Mouse (Mus musculus) cerebellum, adult 18-20 months (tissue): ENCODE measurements around the gene Olfr155.

Experiments
- DNase-seq, 2 experiments: peaks; one replicate each; pipeline ENCODE4 v3.0.0; 2021

Olfr155 gene

DNA sequence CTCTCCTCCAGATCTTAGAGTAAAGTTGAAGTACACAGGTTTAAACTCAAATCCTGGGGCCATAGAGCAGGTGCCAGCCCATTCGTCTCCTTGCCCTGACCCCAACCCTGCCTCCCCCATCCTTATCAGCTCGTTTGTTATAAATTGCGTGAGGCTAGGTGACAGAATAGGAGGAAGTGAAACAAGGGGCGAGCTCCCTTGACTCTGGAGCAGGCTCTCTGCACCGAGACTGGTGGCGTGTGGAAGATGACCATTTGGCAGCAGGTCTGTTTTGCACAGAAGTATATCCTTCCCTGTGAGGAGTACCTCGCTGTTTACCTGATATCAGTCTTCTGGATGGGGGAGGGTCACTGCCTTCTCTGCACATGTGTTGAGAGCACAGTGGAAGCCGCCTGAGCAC is 47.8 kb downstream of the Olfr155 start:
- DNase-seq = no peak

DNA sequence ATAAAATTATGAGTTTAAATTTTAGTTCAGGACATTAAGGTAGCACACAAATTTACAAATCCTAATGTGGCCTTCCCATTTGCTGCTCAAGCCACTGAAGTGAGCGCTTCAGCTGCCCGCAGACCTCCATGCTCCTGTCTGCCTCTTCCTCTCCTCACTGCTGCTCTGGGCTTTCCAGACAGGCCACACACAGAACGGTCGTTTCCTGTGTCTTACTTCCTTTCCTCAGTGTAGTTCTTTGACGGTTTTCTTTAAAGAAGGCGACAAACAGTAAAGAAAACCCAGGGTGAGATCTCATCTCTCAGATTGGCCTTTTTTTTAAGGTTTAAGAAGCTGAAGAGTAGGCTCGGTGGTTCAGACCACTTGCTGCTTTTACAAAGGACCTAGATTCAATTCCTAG is 52.3 kb downstream of the Olfr155 start:
- DNase-seq = no peak

- peak; percentile 28 to 44 for DNase-seq
Measured at GRCm38 (mm10) chr4:43906443-43906842, 55.1 kb downstream of the Olfr155 start.
